Mouse (Mus musculus): ENCODE measurements at regions not wholly inside any gene's neighbourhood (a gene's known extent, or its start where the extent isn't known, plus 50 kb on each side); places are given as distances from the start of the nearest gene placed in this dataset.
A peak's percentile ranks its signal among the peaks of the same experiment; 100 is the strongest.

DNA sequence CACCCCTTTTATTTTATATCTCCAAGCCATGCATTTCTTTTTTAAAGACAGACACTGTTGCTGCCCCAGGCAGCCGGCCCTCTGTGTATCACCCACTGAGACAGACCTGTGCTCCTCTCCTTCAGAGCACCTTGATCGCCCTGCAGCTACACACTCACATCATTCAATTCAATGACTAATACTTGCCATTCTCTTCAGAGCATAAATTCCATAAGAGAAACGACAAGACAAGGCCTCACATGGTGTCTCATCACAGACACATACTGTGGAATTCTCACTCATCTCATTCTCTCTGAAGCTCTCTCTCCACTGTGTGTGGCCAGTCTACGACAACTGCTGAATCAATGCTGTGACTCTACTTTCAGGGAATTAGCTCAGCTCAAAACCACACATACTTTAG lies 94.6 kb upstream of the 4933412E24Rik start:
- no peaks in the 10 kb centered on the region for H3K9me3 ChIP-seq (replicated peaks; ENCODE audit: low read length)
- dilution Hi-C loops (cut with MboI; ENCODE audit: extremely low pct_ligation_motif_present, extremely low pct_unique_long_range_greater_than_20kb, low sequenced_read_pairs) = no loop called here
- H3K27ac ChIP-seq (ENCODE audit: insufficient read depth, low read depth) = no peak overlapping the region

GRCm38 (mm10) chr15:60104126-60104525 lies 87.7 kb upstream of the 4933412E24Rik start:
- Histone ChIP-seq H3K4me2 (ENCODE audit: insufficient read depth, low read depth, poor library complexity, severe bottlenecking) (no peak overlapping the region), H3K36me3 (replicated peaks in 1 of 2; ENCODE audit: control insufficient read depth in 1 of 2, insufficient read depth in 1 of 2, low read length in 1 of 2) (no peaks in the 10 kb centered on the region), H3K4me3 (replicated peaks in 1 of 3; ENCODE audit: low read depth in 2 of 3, low read length in 2 of 3, poor library complexity in 1 of 3) (no peak overlapping the region), H3K9me3 (replicated peaks; ENCODE audit: low read length) (no peaks in the 10 kb centered on the region), H3K4me1 (ENCODE audit: control insufficient read depth in 1 of 2, insufficient read depth in 2 of 2) (peaks cover 5 to 23% of the 10 kb centered on the region in 2 experiments; a peak in 3 of 4 replicates), H3K27ac (ENCODE audit: insufficient read depth, low read depth) (no peak overlapping the region), H3K9ac (ENCODE audit: insufficient read depth, low read depth) (no peak overlapping the region), H3K79me2 (replicated peaks; ENCODE audit: control insufficient read depth, extremely low read depth, insufficient read depth, poor library complexity, severe bottlenecking) (no peaks in the 10 kb centered on the region), H3K27me3 (replicated peaks) (no peaks in the 10 kb centered on the region)
- TF ChIP-seq MEF2A (IDR thresholded peaks at IDR 0.05; ENCODE audit: borderline replicate concordance, low read depth, low read length) = no peak
- no peak for TF ChIP-seq MXI1 (IDR thresholded peaks at IDR 0.05; ENCODE audit: low read depth, low read length)
- TF ChIP-seq USF1 (IDR thresholded peaks at IDR 0.05; ENCODE audit: low read depth, low read length) = no peak
- no peak for TF ChIP-seq E2F4 (IDR thresholded peaks at IDR 0.05; ENCODE audit: insufficient replicate concordance, low read depth, low read length)
- TF ChIP-seq IRF4 (IDR thresholded peaks at IDR 0.05; ENCODE audit: low read depth, low read length) = no peak
- no peak for TF ChIP-seq CHD2 (IDR thresholded peaks at IDR 0.05; ENCODE audit: low read length)
- no peak for TF ChIP-seq PAX5 (IDR thresholded peaks at IDR 0.05; ENCODE audit: low read length)
- no peak for DNase-seq (ENCODE audit: extremely low read depth)
- in situ Hi-C loops (cut with MboI; ENCODE audit: low pct_ligation_motif_present, low pct_unique_long_range_greater_than_20kb, low sequenced_read_pairs) (no loop called here), dilution Hi-C loops (cut with MboI; ENCODE audit: extremely low pct_ligation_motif_present, extremely low pct_unique_long_range_greater_than_20kb, low sequenced_read_pairs) (no loop called here)

More for the DNA sequence above, 94.6 kb upstream of the 4933412E24Rik start:
- Histone ChIP-seq H3K4me1 (ENCODE audit: control insufficient read depth in 1 of 2, insufficient read depth in 2 of 2) (peaks cover 0 to 8% of the 10 kb centered on the region in 2 experiments; a peak in 1 of 4 replicates), H3K9ac (ENCODE audit: insufficient read depth, low read depth) (no peak overlapping the region), H3K79me2 (replicated peaks; ENCODE audit: control insufficient read depth, extremely low read depth, insufficient read depth, poor library complexity, severe bottlenecking) (no peaks in the 10 kb centered on the region), H3K4me3 (replicated peaks in 1 of 3; ENCODE audit: low read depth in 2 of 3, low read length in 2 of 3, poor library complexity in 1 of 3) (no peak overlapping the region), H3K27me3 (replicated peaks) (no peaks in the 10 kb centered on the region), H3K36me3 (replicated peaks in 1 of 2; ENCODE audit: control insufficient read depth in 1 of 2, insufficient read depth in 1 of 2, low read length in 1 of 2) (no peaks in the 10 kb centered on the region), H3K4me2 (ENCODE audit: insufficient read depth, low read depth, poor library complexity, severe bottlenecking) (no peak overlapping the region)
- in situ Hi-C loops (cut with MboI; ENCODE audit: low pct_ligation_motif_present, low pct_unique_long_range_greater_than_20kb, low sequenced_read_pairs) = no loop called here
- DNase-seq (ENCODE audit: extremely low read depth) = no peak
- no peak for TF ChIP-seq NELFE (IDR thresholded peaks at IDR 0.05; ENCODE audit: low read depth, low read length)
- TF ChIP-seq ZMIZ1 (IDR thresholded peaks at IDR 0.05; ENCODE audit: low read depth, low read length) = no peak

- Histone ChIP-seq H3K9me3 (replicated peaks; ENCODE audit: low read length) (no peaks in the 10 kb centered on the region), H3K4me3 (replicated peaks in 1 of 3; ENCODE audit: low read depth in 2 of 3, low read length in 2 of 3, poor library complexity in 1 of 3) (no peak overlapping the region), H3K79me2 (replicated peaks; ENCODE audit: control insufficient read depth, extremely low read depth, insufficient read depth, poor library complexity, severe bottlenecking) (no peaks in the 10 kb centered on the region), H3K4me1 (ENCODE audit: control insufficient read depth in 1 of 2, insufficient read depth in 2 of 2) (peaks cover 5 to 23% of the 10 kb centered on the region in 2 experiments; a peak in 3 of 4 replicates), H3K4me2 (ENCODE audit: insufficient read depth, low read depth, poor library complexity, severe bottlenecking) (no peak overlapping the region), H3K9ac (ENCODE audit: insufficient read depth, low read depth) (no peak overlapping the region), H3K36me3 (replicated peaks in 1 of 2; ENCODE audit: control insufficient read depth in 1 of 2, insufficient read depth in 1 of 2, low read length in 1 of 2) (no peaks in the 10 kb centered on the region), H3K27me3 (replicated peaks) (no peaks in the 10 kb centered on the region), H3K27ac (ENCODE audit: insufficient read depth, low read depth) (no peak overlapping the region)
- DNase-seq (ENCODE audit: extremely low read depth) = peak; percentile 63
- dilution Hi-C loops (cut with MboI; ENCODE audit: extremely low pct_ligation_motif_present, extremely low pct_unique_long_range_greater_than_20kb, low sequenced_read_pairs) = no loop called here
- TF ChIP-seq NELFE (IDR thresholded peaks at IDR 0.05; ENCODE audit: low read depth, low read length) (no peak), MAX (IDR thresholded peaks at IDR 0.05; ENCODE audit: low read length) (no peak), IRF4 (IDR thresholded peaks at IDR 0.05; ENCODE audit: low read depth, low read length) (0 out of 2 replicates have a peak, but pooled peaks have one; percentile 34), ZC3H11A (IDR thresholded peaks at IDR 0.05; ENCODE audit: low read depth, low read length) (no peak), SIN3A (IDR thresholded peaks at IDR 0.05; ENCODE audit: low read length) (no peak), BHLHE40 (IDR thresholded peaks at IDR 0.05; ENCODE audit: low read depth, low read length) (no peak), TBP (conservative IDR thresholded peaks at IDR 0.05; ENCODE audit: low read depth, low read length) (no peak)
- in situ Hi-C loops (cut with MboI; ENCODE audit: low pct_ligation_motif_present, low pct_unique_long_range_greater_than_20kb, low sequenced_read_pairs) = no loop called here
Observed at GRCm38 (mm10) chr15:60101485-60102280, 85.3 kb upstream of the 4933412E24Rik start.
